Mouse (Mus musculus) ES-E14 (cell line): ENCODE measurements at regions not wholly inside any gene's neighbourhood (a gene's known extent, or its start where the extent isn't known, plus 50 kb on each side); places are given as distances from the start of the nearest gene placed in this dataset.

Source experiments
- DNase-seq: peaks from one replicate; pipeline ENCODE4 v3.0.0-alpha.2; 2013; ENCODE audit warnings: low read depth, low spot score
- H3K27ac ChIP-seq: 2 replicates; pipeline ENCODE4 v1.5.1; 2012; ENCODE audit warnings: low read depth, mild to moderate bottlenecking, low read length, moderate library complexity, mixed read lengths; ENCODE audit not compliant: poor library complexity, insufficient read depth, severe bottlenecking
- H3K36me3 ChIP-seq: 2 replicates; pipeline ENCODE4 v1.6.1; 2012; ENCODE audit warnings: mild to moderate bottlenecking, low read length, moderate library complexity, mixed read lengths; ENCODE audit not compliant: control insufficient read depth, poor library complexity, insufficient read depth, severe bottlenecking
- H3K4me1 ChIP-seq, 2 experiments: fragments of 150-350 bp in 1 of 2; sonication (generic) in 1 of 2; 2 replicates each; pipeline ENCODE4 v1.6.1; 2012; ENCODE audit warnings: low read length in 2 of 2, mild to moderate bottlenecking in 1 of 2, mixed read lengths in 1 of 2; ENCODE audit not compliant: control insufficient read depth in 2 of 2, insufficient read depth in 2 of 2, poor library complexity in 1 of 2
- H3K4me3 ChIP-seq, 2 experiments: fragments of 150-350 bp in 1 of 2; sonication (generic) in 1 of 2; 2 replicates each; pipeline ENCODE4 v1.5.1; 2012; ENCODE audit warnings: low read length in 2 of 2, low read depth in 1 of 2, mild to moderate bottlenecking in 1 of 2, mixed read lengths in 1 of 2; ENCODE audit not compliant: insufficient read depth in 1 of 2, poor library complexity in 1 of 2, severe bottlenecking in 1 of 2
- H3K9ac ChIP-seq: 2 replicates; pipeline ENCODE4 v1.6.1; 2012; ENCODE audit warnings: low read depth, mild to moderate bottlenecking, low read length, mixed read lengths; ENCODE audit not compliant: poor library complexity, insufficient read depth, severe bottlenecking
- H3K9me3 ChIP-seq: fragments of 150-350 bp; sonication (generic); 2 replicates; pipeline ENCODE4 v1.6.1; 2012; ENCODE audit warnings: low read depth, mild to moderate bottlenecking, low read length; ENCODE audit not compliant: control insufficient read depth, insufficient read depth
- CHD2 ChIP-seq: IDR thresholded peaks from 2 replicates; pipeline ENCODE4 v1.6.1; 2014; ENCODE audit warnings: mild to moderate bottlenecking, low read depth, low read length, inconsistent platforms
- HCFC1 ChIP-seq: IDR thresholded peaks from 2 replicates; pipeline ENCODE4 v1.6.1; 2012; ENCODE audit warnings: low read length, inconsistent platforms, borderline replicate concordance; ENCODE audit not compliant: insufficient read depth
- MAFK ChIP-seq: IDR thresholded peaks from 2 replicates; pipeline ENCODE4 v1.6.1; 2014; ENCODE audit warnings: mild to moderate bottlenecking, low read depth, low read length, inconsistent platforms; ENCODE audit not compliant: insufficient read depth
- ZC3H11A ChIP-seq: IDR thresholded peaks from 2 replicates; pipeline ENCODE4 v1.6.1; 2012; ENCODE audit warnings: low read depth, mild to moderate bottlenecking, inconsistent platforms, low read length, borderline replicate concordance
- ZNF384 ChIP-seq: IDR thresholded peaks from 2 replicates; pipeline ENCODE4 v1.6.1; 2012; ENCODE audit warnings: low read depth, low read length, inconsistent platforms
- in situ Hi-C, 2 experiments: fragments of 600-800 bp; cut with MboI; formaldehyde crosslinking; loops; one replicate each; pipeline ENCODE4 v1.15.1; 2025; ENCODE audit warnings: low sequenced_read_pairs in 2 of 2, inconsistent platforms in 1 of 2; ENCODE audit not compliant: unreplicated experiment in 2 of 2

DNA sequence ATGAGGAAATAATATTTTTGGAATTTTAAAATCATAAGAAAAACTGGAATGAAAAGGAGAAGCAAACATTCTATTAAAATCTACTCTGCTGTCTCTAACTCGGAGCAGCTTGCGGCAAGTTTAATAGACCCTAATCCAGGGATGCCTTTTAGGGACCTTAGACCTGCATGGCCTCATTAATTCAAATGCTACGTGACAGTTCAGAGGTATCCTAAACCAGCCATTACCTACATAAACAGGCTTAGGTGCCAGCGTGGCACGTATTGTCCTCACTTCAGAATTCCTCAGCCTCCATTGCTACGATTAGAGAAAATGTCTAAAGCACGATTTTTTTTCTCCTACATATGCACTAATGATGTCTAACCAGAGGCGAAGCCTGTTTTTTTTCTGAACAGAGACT is 1141.9 kb upstream of the Nr2f1 start:
- Histone ChIP-seq H3K27ac (no peak overlapping the region), H3K36me3 (no peaks in the 10 kb centered on the region)
- in situ Hi-C loops: no loop called here

DNA sequence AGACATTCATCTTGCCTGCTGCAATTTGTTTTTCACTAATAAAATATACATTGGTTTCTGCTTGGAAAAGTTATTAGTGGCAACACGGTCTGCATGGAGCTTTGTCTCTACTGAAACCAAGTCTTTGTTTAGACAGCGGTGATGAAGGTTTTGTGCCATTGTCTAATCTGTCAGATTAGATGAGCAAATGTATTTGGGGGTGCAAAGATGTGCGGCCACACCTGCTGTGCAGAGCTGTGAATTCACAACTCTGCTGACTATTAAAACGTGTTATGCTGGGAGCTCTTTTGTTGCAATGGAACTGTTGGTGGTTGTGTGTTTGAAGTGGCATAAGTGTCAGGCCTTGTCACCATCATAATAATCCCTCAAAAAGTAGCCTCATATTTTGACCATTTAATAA is 1140.9 kb upstream of the Nr2f1 start:
- Histone ChIP-seq H3K4me3 (no peak overlapping the region), H3K36me3 (no peaks in the 10 kb centered on the region), H3K27ac (no peak overlapping the region), H3K9me3 (no peaks in the 10 kb centered on the region), H3K4me1 (no peaks in the 10 kb centered on the region), H3K9ac (no peak overlapping the region)
- in situ Hi-C loops: no loop called here
- TF ChIP-seq MAFK: no peak
- TF ChIP-seq HCFC1: no peak
- no peak for TF ChIP-seq CHD2
- TF ChIP-seq ZC3H11A: no peak
- no peak for TF ChIP-seq ZNF384
- DNase-seq: no peak

More for the DNA sequence above, 1141.9 kb upstream of the Nr2f1 start:
- no peaks in the 10 kb centered on the region for H3K9me3 ChIP-seq
- DNase-seq: no peak
- H3K4me3 ChIP-seq: no peak overlapping the region
- no peaks in the 10 kb centered on the region for H3K4me1 ChIP-seq
- no peak overlapping the region for H3K9ac ChIP-seq
- TF ChIP-seq MAFK (no peak), HCFC1 (no peak), CHD2 (no peak), ZNF384 (no peak), ZC3H11A (no peak)

DNA sequence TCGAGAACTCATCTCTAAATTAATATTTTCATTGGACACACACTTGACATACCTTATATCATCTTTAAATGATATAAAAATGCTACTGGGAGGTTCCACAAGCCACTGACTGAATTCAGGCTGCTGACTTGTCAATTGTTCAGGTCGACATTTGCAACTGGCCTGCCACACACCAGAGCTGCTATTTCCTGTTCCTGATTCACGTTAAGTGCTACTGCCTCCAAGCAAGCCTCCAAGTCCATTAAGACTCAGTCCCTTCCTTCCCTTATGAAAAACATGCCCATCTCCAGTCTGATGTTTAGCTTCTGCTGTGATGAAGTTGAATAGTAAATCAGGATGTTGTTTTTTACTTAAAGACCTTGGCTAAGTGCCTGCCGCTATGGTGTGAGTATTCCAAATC is 1140.2 kb upstream of the Nr2f1 start:
- H3K36me3 ChIP-seq: no peaks in the 10 kb centered on the region
- TF ChIP-seq MAFK (no peak), ZC3H11A (no peak), HCFC1 (no peak), ZNF384 (no peak), CHD2 (no peak)
- DNase-seq: no peak
- in situ Hi-C loops: no loop called here
- no peak overlapping the region for H3K27ac ChIP-seq
- H3K4me1 ChIP-seq: no peaks in the 10 kb centered on the region
- no peak overlapping the region for H3K9ac ChIP-seq
- no peak overlapping the region for H3K4me3 ChIP-seq
- H3K9me3 ChIP-seq: no peaks in the 10 kb centered on the region

DNA sequence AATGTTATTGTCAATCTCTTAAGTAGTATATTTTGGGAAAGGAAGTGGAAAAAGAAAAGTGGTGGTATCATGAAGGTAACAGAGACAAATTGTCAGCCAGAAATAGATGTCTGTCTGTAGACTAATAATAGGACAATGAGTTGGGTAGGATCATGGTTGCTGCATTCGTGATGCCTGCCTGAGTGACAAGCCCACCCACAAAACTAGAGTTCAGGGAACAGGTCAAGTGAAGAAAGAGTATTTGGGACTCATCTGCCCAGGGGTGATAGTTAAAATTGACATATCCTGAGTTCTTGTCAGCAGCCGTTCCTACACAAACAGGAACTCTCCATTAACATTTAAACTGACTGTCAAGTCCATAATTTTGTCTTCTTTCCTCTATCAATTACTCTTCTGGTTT is 1120.6 kb upstream of the Nr2f1 start:
- in situ Hi-C loops: no loop called here
- Histone ChIP-seq H3K9me3 (no peaks in the 10 kb centered on the region), H3K36me3 (no peaks in the 10 kb centered on the region), H3K9ac (no peak overlapping the region), H3K4me3 (no peak overlapping the region), H3K4me1 (no peaks in the 10 kb centered on the region), H3K27ac (no peak overlapping the region)
- no peak for DNase-seq
- TF ChIP-seq MAFK (no peak), ZC3H11A (no peak), CHD2 (no peak), ZNF384 (no peak)

DNA sequence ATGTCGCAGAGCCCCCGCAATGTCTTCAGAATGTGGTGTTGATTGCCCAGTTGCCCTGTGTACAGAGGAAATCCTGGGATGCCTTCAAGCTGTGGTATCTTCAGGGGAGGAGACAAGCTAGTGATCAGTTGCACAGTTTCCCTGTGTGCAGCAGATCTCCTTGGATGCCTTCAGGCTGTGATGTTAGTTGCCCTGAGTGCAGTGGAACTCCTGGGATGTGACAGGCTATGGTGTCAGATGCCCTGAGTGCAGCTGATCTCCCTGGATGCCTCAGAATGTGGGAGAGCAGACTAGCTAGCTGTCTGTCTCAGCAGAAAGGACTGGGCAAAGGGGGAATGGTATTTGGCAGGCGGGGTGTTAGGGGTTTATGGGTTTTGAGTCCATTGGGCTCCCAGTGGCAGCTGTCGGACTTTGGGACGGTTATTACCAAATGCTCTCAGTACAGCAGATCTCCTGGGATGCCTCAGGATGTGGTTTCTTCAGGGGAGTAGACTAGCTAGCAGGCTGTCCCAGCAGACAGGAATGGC is 1110.1 kb upstream of the Nr2f1 start:
- Histone ChIP-seq H3K27ac (no peak overlapping the region), H3K36me3 (no peaks in the 10 kb centered on the region), H3K9me3 (no peaks in the 10 kb centered on the region), H3K9ac (no peak overlapping the region), H3K4me3 (no peak overlapping the region), H3K4me1 (no peaks in the 10 kb centered on the region)
- in situ Hi-C loops: no loop called here
- DNase-seq: no peak
- TF ChIP-seq HCFC1 (no peak), ZC3H11A (no peak), ZNF384 (no peak), MAFK (no peak), CHD2 (no peak)
